20 mouse cellular contexts compared by ENCODE assay signal in the genomic region with DNA sequence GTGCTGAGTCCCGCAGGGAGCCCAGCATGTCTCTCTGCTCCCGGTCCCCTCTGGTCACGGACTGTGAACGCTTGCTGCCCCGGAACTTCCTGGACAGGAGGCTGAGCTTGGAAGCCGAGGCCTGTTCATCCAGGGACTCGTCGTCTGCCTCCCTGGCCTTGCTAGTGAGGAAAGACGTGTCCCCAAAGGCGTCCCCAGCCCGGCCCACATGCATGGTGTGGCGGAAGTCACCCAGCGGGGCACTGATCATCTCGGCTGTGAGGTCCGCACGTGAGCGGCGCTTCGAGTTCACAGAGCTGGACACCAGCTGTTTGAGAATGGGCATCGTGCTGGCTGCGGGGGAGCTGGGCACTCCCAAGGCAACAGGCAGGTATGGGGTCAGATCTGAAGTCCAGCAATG. TPM values are rescaled to one million over a fixed set of nuclear protein-coding genes. Genes with fewer than 3 reads are reported as not detected.
DNase-seq lines count a peak whose midpoint lies in the region; ATAC-seq and TF ChIP-seq lines count a peak whose summit lies in the region.
"Had no signal": no experiment of that assay in that cellular context is flagged by ENCODE, and none has a peak within 500 bp of the region (broad histone marks: within the 10 kb centered on the region; RNA-seq: fewer than 3 reads in every experiment).

No protein-coding gene starts in this region.

- TF ChIP-seq CTCF in kidney, postnatal 0 days (IDR thresholded peaks at IDR 0.05; ENCODE audit: low read depth) = no peak
- TF ChIP-seq CTCF in embryonic fibroblast, embryonic 13.5 days (IDR thresholded peaks at IDR 0.05; ENCODE audit: borderline replicate concordance, insufficient read depth, low read length) = no peak

- no peak for TF ChIP-seq POLR2A in embryonic fibroblast, embryonic 13.5 days (IDR thresholded peaks at IDR 0.05; ENCODE audit: low read depth, low read length)

- H3K36me3 ChIP-seq in kidney, postnatal 0 days (ENCODE audit: insufficient read depth, low read length) = peaks cover 28% of the 10 kb centered on the region; the same call in 1 of the 2 replicates
- peaks cover 30% of the 10 kb centered on the region for H3K36me3 ChIP-seq in stomach, embryonic 16.5 days (ENCODE audit: control insufficient read depth, insufficient read depth, low read length)

- 0 out of 2 replicates have a peak overlapping the region, but pooled peaks have one; percentile 8 for H3K9ac ChIP-seq in kidney, postnatal 0 days (ENCODE audit: low read depth, low read length)
- no peak overlapping the region for H3K9ac ChIP-seq in stomach, embryonic 16.5 days (ENCODE audit: low read length)
- H3K9ac ChIP-seq: forebrain, embryonic 13.5 days; heart, embryonic 15.5 days; liver, embryonic 13.5 days; midbrain, embryonic 15.5 days had no signal

- no peaks in the 10 kb centered on the region for H3K27me3 ChIP-seq in kidney, postnatal 0 days (ENCODE audit: insufficient read depth, low read length)
- H3K27me3 ChIP-seq in stomach, embryonic 16.5 days (ENCODE audit: control insufficient read depth, insufficient read depth, low read length) = no peaks in the 10 kb centered on the region
- H3K27me3 ChIP-seq: forebrain, embryonic 13.5 days; heart, embryonic 15.5 days; liver, embryonic 13.5 days; midbrain, embryonic 15.5 days had no signal

- no peak overlapping the region; the same call in 1 of the 2 replicates for H3K4me2 ChIP-seq in kidney, postnatal 0 days (ENCODE audit: low read length)
- H3K4me2 ChIP-seq in stomach, embryonic 16.5 days (ENCODE audit: low read depth, low read length) = no peak overlapping the region
- H3K4me2 ChIP-seq: forebrain, embryonic 13.5 days; heart, embryonic 15.5 days; liver, embryonic 13.5 days; midbrain, embryonic 15.5 days had no signal

- H3K4me1 ChIP-seq in kidney, postnatal 0 days (replicated peaks; ENCODE audit: insufficient read depth, low read length) = peaks cover 55% of the 10 kb centered on the region
- peaks cover 25% of the 10 kb centered on the region for H3K4me1 ChIP-seq in embryonic fibroblast, embryonic 13.5 days (ENCODE audit: control insufficient read depth, insufficient read depth, low read length)
- H3K4me1 ChIP-seq in stomach, embryonic 16.5 days (ENCODE audit: control insufficient read depth, insufficient read depth, low read length) = peaks cover 67% of the 10 kb centered on the region

- no peak overlapping the region for H3K4me3 ChIP-seq in kidney, postnatal 0 days (replicated peaks; ENCODE audit: low read depth, low read length)
- no peak overlapping the region for H3K4me3 ChIP-seq in embryonic fibroblast, embryonic 13.5 days (ENCODE audit: insufficient read depth, low read length)
- H3K4me3 ChIP-seq in stomach, embryonic 16.5 days (replicated peaks; ENCODE audit: low read length) = no peak overlapping the region
- H3K4me3 ChIP-seq: forebrain, embryonic 13.5 days; heart, embryonic 15.5 days; hindbrain, embryonic 10.5 days; liver, embryonic 13.5 days; midbrain, embryonic 15.5 days had no signal

- intact Hi-C loops in gastrocnemius, postnatal 14 days (cut with DNase I; ENCODE audit: low total_unique reads) = no loop called here

- DNase-seq in gastrocnemius, postnatal 14 days = peak; percentile 19
- DNase-seq in gastrocnemius, adult 8-10 months (ENCODE audit: low spot score in 2 of 2) = no peak
- no peak for DNase-seq in kidney, postnatal 0 days (ENCODE audit: low spot score)
- DNase-seq in kidney, adult 18-20 months = no peak
- DNase-seq in natural killer cell, adult 2 months (ENCODE audit: low spot score in 2 of 2) = no peak
- DNase-seq: B cell, adult 2 months; cerebellum, adult 9-10 months; liver, embryonic 13.5 days; spleen, adult 18-20 months had no signal

- 52% methylated on average over 21 of the region's 21 CpGs for WGBS in kidney, postnatal 0 days
- 88% methylated on average over 21 of the region's 21 CpGs for WGBS in stomach, embryonic 16.5 days

- peak overlapping the region; percentile 67 for H3K27ac ChIP-seq in kidney, postnatal 0 days
- H3K27ac ChIP-seq in embryonic fibroblast, embryonic 13.5 days (ENCODE audit: insufficient read depth, low read length) = peak overlapping the region; percentile 67
- H3K27ac ChIP-seq in stomach, embryonic 16.5 days (ENCODE audit: low read length) = peak overlapping the region; percentile 31; the same call in 1 of the 2 replicates
- H3K27ac ChIP-seq: forebrain, embryonic 13.5 days; heart, embryonic 15.5 days; liver, embryonic 13.5 days; midbrain, embryonic 15.5 days had no signal

- H3K9me3 ChIP-seq in kidney, postnatal 0 days (replicated peaks; ENCODE audit: low read length) = no peaks in the 10 kb centered on the region
- no peaks in the 10 kb centered on the region for H3K9me3 ChIP-seq in stomach, embryonic 16.5 days (replicated peaks; ENCODE audit: control insufficient read depth, low read length)
- H3K9me3 ChIP-seq: forebrain, embryonic 13.5 days; heart, embryonic 15.5 days; hindbrain, embryonic 10.5 days; liver, embryonic 13.5 days; midbrain, embryonic 15.5 days had no signal

- ATAC-seq in kidney, postnatal 0 days (replicated peaks; ENCODE audit: low FRiP score, low read depth) = no peak
- ATAC-seq in stomach, embryonic 16.5 days (ENCODE audit: insufficient read depth, low FRiP score) = no peak
- ATAC-seq: forebrain, embryonic 13.5 days; inflammation-experienced regulatory T-cells, adult 6 months; midbrain, embryonic 15.5 days had no signal

RNA-seq across cellular contexts. Expression of gene Cpsf4l, which starts 19.4 kb away (rescaled TPM):
- not detected for total RNA-seq in gastrocnemius, postnatal 14 days (2021)
- not detected for total RNA-seq in gastrocnemius, adult 8-10 months (2022)
- polyA plus RNA-seq in kidney, postnatal 0 days (2015; fragmentation: Nextera tagmentation; extraction: Ambion mirVana) = 3.9 TPM in 2 replicates
- polyA plus RNA-seq in embryonic fibroblast, embryonic 13.5 days (2011; ENCODE audit: insufficient read length, low read depth, missing spikeins) = not detected in 2 replicates
- 0.18 and 0.41 TPM in 2 replicates for polyA plus RNA-seq in stomach, embryonic 16.5 days (2015; fragmentation: Nextera tagmentation; extraction: Ambion mirVana)
- total RNA-seq: granulocyte monocyte progenitor cell, adult 5-6 weeks; layer of hippocampus, postnatal 14 days; left cerebral cortex, postnatal 10 days; megakaryocyte progenitor cell, adult 5-6 weeks had no signal
- polyA plus RNA-seq: inflammation-experienced regulatory T-cells, adult 6 months; liver, embryonic 13.5 days had no signal

RNA-seq across cellular contexts. Expression of gene Cdc42ep4, which starts 22.4 kb away (rescaled TPM):
- 10 to 100 TPM; 15.7 to 16.2 TPM for total RNA-seq in gastrocnemius, postnatal 14 days (2021)
- 1 to 10 TPM; 2.8 to 6.4 (median 5.0) TPM for total RNA-seq in gastrocnemius, adult 8-10 months (2022)
- polyA plus RNA-seq in kidney, postnatal 0 days (2015; fragmentation: Nextera tagmentation; extraction: Ambion mirVana) = 48.5 and 52.3 TPM in 2 replicates
- polyA plus RNA-seq in embryonic fibroblast, embryonic 13.5 days (2011; ENCODE audit: insufficient read length, low read depth, missing spikeins) = 21.3 and 24.1 TPM in 2 replicates
- 59.7 and 62.0 TPM in 2 replicates for polyA plus RNA-seq in stomach, embryonic 16.5 days (2015; fragmentation: Nextera tagmentation; extraction: Ambion mirVana)

RNA-seq across cellular contexts. Expression of gene D11Wsu47e, which starts 45.0 kb away (rescaled TPM):
- 1 to 10 TPM; 5.0 to 7.5 TPM for total RNA-seq in gastrocnemius, postnatal 14 days (2021)
- total RNA-seq in gastrocnemius, adult 8-10 months (2022) = 1 to 10 TPM; 3.3 to 5.0 (median 4.4) TPM
- 17.2 and 18.8 TPM in 2 replicates for polyA plus RNA-seq in kidney, postnatal 0 days (2015; fragmentation: Nextera tagmentation; extraction: Ambion mirVana)
- 14.0 and 14.9 TPM in 2 replicates for polyA plus RNA-seq in embryonic fibroblast, embryonic 13.5 days (2011; ENCODE audit: insufficient read length, low read depth, missing spikeins)
- polyA plus RNA-seq in stomach, embryonic 16.5 days (2015; fragmentation: Nextera tagmentation; extraction: Ambion mirVana) = 13.9 and 17.1 TPM in 2 replicates

RNA-seq across cellular contexts. Expression of gene Fam104a, which starts 45.3 kb away (rescaled TPM):
- 10 to 100 TPM; 28.4 to 31.3 TPM for total RNA-seq in gastrocnemius, postnatal 14 days (2021)
- total RNA-seq in gastrocnemius, adult 8-10 months (2022) = 10 to 100 TPM; 30.8 to 41.7 (median 36.1) TPM
- 49.7 and 49.9 TPM in 2 replicates for polyA plus RNA-seq in kidney, postnatal 0 days (2015; fragmentation: Nextera tagmentation; extraction: Ambion mirVana)
- 26.0 and 28.2 TPM in 2 replicates for polyA plus RNA-seq in embryonic fibroblast, embryonic 13.5 days (2011; ENCODE audit: insufficient read length, low read depth, missing spikeins)
- 36.2 and 41.2 TPM in 2 replicates for polyA plus RNA-seq in stomach, embryonic 16.5 days (2015; fragmentation: Nextera tagmentation; extraction: Ambion mirVana)
